In the genomic region with DNA sequence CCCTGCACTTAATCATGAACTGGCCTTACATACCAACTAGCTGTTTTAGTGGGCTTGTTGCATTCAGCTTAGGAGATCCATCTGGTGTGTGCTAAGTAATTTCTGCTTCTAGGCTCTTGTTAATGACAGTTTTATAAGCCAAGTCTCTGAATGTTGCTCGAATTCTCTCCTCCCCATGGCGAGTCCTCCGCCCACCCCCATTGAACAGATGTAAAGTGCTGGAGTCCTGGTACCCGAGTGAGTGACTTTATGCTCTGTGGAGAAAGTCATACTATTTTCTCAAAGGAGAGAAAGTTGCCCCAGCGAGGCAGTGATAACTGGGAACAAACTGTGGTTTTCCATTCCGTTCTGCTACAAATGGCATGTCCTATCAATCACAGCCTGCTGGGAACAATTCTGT, we compare ENCODE assay signal across 24 mouse cellular contexts.
DNase-seq lines count a peak whose midpoint lies in the region; ATAC-seq lines count a peak whose summit lies in the region.
"Had no signal": no experiment of that assay in that cellular context is flagged by ENCODE, and none has a peak within 500 bp of the region (broad histone marks: within the 10 kb centered on the region; RNA-seq: fewer than 3 reads in every experiment).

No protein-coding gene starts in this region.

- H3K9ac ChIP-seq in hindbrain, embryonic 11.5 days (ENCODE audit: low read depth, low read length), result no peak overlapping the region
- no peak overlapping the region for H3K9ac ChIP-seq in hindbrain, embryonic 12.5 days
- no peak overlapping the region for H3K9ac ChIP-seq in neural tube, embryonic 15.5 days (replicated peaks)
- H3K9ac ChIP-seq: forebrain, embryonic 13.5 days; heart, embryonic 13.5 days; limb, embryonic 15.5 days; liver, embryonic 15.5 days; lung, embryonic 15.5 days; midbrain, embryonic 15.5 days had no signal

- H3K4me3 ChIP-seq in hindbrain, embryonic 11.5 days (ENCODE audit: low read depth, low read length), result no peak overlapping the region
- H3K4me3 ChIP-seq in hindbrain, embryonic 12.5 days, result no peak overlapping the region
- no peak overlapping the region for H3K4me3 ChIP-seq in neural tube, embryonic 15.5 days (replicated peaks)
- H3K4me3 ChIP-seq: forebrain, embryonic 13.5 days; heart, adult 2 months; heart, embryonic 13.5 days; limb, embryonic 15.5 days; liver, embryonic 15.5 days; lung, embryonic 15.5 days; midbrain, embryonic 15.5 days had no signal

- no peaks in the 10 kb centered on the region for H3K27me3 ChIP-seq in hindbrain, embryonic 11.5 days (ENCODE audit: control insufficient read depth, insufficient read depth, low read length)
- no peaks in the 10 kb centered on the region for H3K27me3 ChIP-seq in hindbrain, embryonic 12.5 days
- H3K27me3 ChIP-seq in neural tube, embryonic 15.5 days (replicated peaks), result no peaks in the 10 kb centered on the region
- H3K27me3 ChIP-seq: forebrain, embryonic 13.5 days; heart, embryonic 13.5 days; limb, embryonic 15.5 days; liver, embryonic 15.5 days; lung, embryonic 15.5 days; midbrain, embryonic 15.5 days had no signal

- 0 out of 2 replicates have a peak overlapping the region, but pooled peaks have one; percentile 18 for H3K27ac ChIP-seq in hindbrain, embryonic 11.5 days (ENCODE audit: low read depth, low read length)
- H3K27ac ChIP-seq in hindbrain, embryonic 12.5 days, result no peak overlapping the region
- H3K27ac ChIP-seq in neural tube, embryonic 15.5 days (replicated peaks), result peak overlapping the region; percentile 52
- H3K27ac ChIP-seq: forebrain, embryonic 13.5 days; heart, adult 2 months; heart, embryonic 13.5 days; limb, embryonic 15.5 days; liver, embryonic 15.5 days; lung, embryonic 15.5 days; macrophage; midbrain, embryonic 15.5 days had no signal

- no peak for DNase-seq in hindbrain, embryonic 11.5 days (ENCODE audit: low spot score)
- peak; percentile 43 to 66 for DNase-seq in layer of hippocampus, adult 18-20 months (ENCODE audit: low spot score in 2 of 2)
- no peak for DNase-seq in layer of hippocampus, postnatal 25 days (ENCODE audit: extremely low spot score in 1 of 2, low spot score in 1 of 2)
- DNase-seq in right cerebral cortex, adult 2 months (ENCODE audit: low spot score in 2 of 2), result peak; percentile 19 to 23
- DNase-seq in right cerebral cortex, postnatal 14 days, result no peak
- DNase-seq in heart, adult 18-20 months, result no peak
- DNase-seq: adrenal gland, postnatal 25 days; cerebellum, adult 9-10 months; gastrocnemius, postnatal 25 days; heart, adult 2 months; heart, postnatal 14 days; kidney, adult 11 months; kidney, postnatal 14 days; thymus, adult 2 months had no signal

- H3K4me2 ChIP-seq in hindbrain, embryonic 11.5 days (replicated peaks; ENCODE audit: low read depth, low read length), result no peak overlapping the region
- H3K4me2 ChIP-seq in hindbrain, embryonic 12.5 days (replicated peaks), result no peak overlapping the region
- no peak overlapping the region for H3K4me2 ChIP-seq in neural tube, embryonic 15.5 days
- H3K4me2 ChIP-seq: forebrain, embryonic 13.5 days; heart, embryonic 13.5 days; limb, embryonic 15.5 days; liver, embryonic 15.5 days; lung, embryonic 15.5 days; midbrain, embryonic 15.5 days had no signal

- no peaks in the 10 kb centered on the region for H3K9me3 ChIP-seq in hindbrain, embryonic 11.5 days (ENCODE audit: control insufficient read depth, low read length)
- H3K9me3 ChIP-seq in hindbrain, embryonic 12.5 days (replicated peaks), result no peaks in the 10 kb centered on the region
- H3K9me3 ChIP-seq in neural tube, embryonic 15.5 days (replicated peaks), result no peaks in the 10 kb centered on the region
- H3K9me3 ChIP-seq: forebrain, embryonic 13.5 days; heart, embryonic 13.5 days; limb, embryonic 15.5 days; liver, embryonic 15.5 days; lung, embryonic 15.5 days; midbrain, embryonic 15.5 days had no signal

- ATAC-seq in hindbrain, embryonic 11.5 days (ENCODE audit: low FRiP score), result no peak
- no peak for ATAC-seq in hindbrain, embryonic 12.5 days (ENCODE audit: low FRiP score)
- ATAC-seq in neural tube, embryonic 15.5 days (ENCODE audit: low FRiP score), result peak; percentile 19
- ATAC-seq: CD4-positive, CD25-positive, alpha-beta regulatory T cell, adult 4 months; forebrain, embryonic 13.5 days; midbrain, embryonic 15.5 days had no signal

- WGBS in hindbrain, embryonic 11.5 days, result 60% methylated on average over 6 of the region's 6 CpGs
- WGBS in hindbrain, embryonic 12.5 days, result 59% methylated on average over 6 of the region's 6 CpGs
- WGBS in neural tube, embryonic 15.5 days, result 20% methylated on average over 6 of the region's 6 CpGs

- no peaks in the 10 kb centered on the region for H3K36me3 ChIP-seq in hindbrain, embryonic 11.5 days (ENCODE audit: control insufficient read depth, insufficient read depth, low read length)
- H3K36me3 ChIP-seq in hindbrain, embryonic 12.5 days, result no peaks in the 10 kb centered on the region
- no peaks in the 10 kb centered on the region for H3K36me3 ChIP-seq in neural tube, embryonic 15.5 days
- H3K36me3 ChIP-seq: heart, embryonic 13.5 days; limb, embryonic 15.5 days; liver, embryonic 15.5 days; lung, embryonic 15.5 days; midbrain, embryonic 15.5 days had no signal

- H3K4me1 ChIP-seq in hindbrain, embryonic 11.5 days (replicated peaks; ENCODE audit: control insufficient read depth, insufficient read depth, low read length), result 0 out of 2 replicates have a peak, but pooled peaks cover 5% of the 10 kb centered on the region
- peaks cover 22% of the 10 kb centered on the region for H3K4me1 ChIP-seq in hindbrain, embryonic 12.5 days
- peaks cover 45% of the 10 kb centered on the region for H3K4me1 ChIP-seq in neural tube, embryonic 15.5 days
- H3K4me1 ChIP-seq: liver, embryonic 15.5 days; lung, embryonic 15.5 days had no signal

Comparison
In these comparisons a context has a peak if more than half of its experiments do, and no peak if none do; other contexts are left out.
1. DNase-seq: peak in layer of hippocampus, adult 18-20 months (2 of 2) and right cerebral cortex, adult 2 months (2 of 2); none in hindbrain, embryonic 11.5 days (single experiment), layer of hippocampus, postnatal 25 days (0 of 2), right cerebral cortex, postnatal 14 days (single experiment) and heart, adult 18-20 months (0 of 2).